Mouse (Mus musculus): Measurements from ENCODE around the gene Stx7. TPM values are rescaled to one million over a fixed set of nuclear protein-coding genes. Genes with fewer than 3 reads are reported as not detected.

The Stx7 gene
- total and polyA plus RNA-seq, 3 experiments = 36.1 to 37.7 TPM; not detected in 1

GRCm38 (mm10) chr10:24167978-24168583, 19.0 kb downstream of the Stx7 start:
- Histone ChIP-seq H3K4me1 (ENCODE audit: control insufficient read depth in 1 of 2, insufficient read depth in 2 of 2, low read length in 2 of 2) (peaks cover 25 to 28% of the 10 kb centered on the region in 2 experiments), H3K79me2 (ENCODE audit: control insufficient read depth, insufficient read depth, low read length, poor library complexity) (no peaks in the 10 kb centered on the region), H3K9ac (ENCODE audit: control insufficient read depth, low read depth, low read length, poor library complexity, severe bottlenecking) (no peak overlapping the region), H3K27ac (ENCODE audit: control insufficient read depth, low read depth, low read length) (no peak overlapping the region; the same call in 1 of the 2 replicates), H3K36me3 (ENCODE audit: control insufficient read depth in 1 of 2, insufficient read depth in 2 of 2, low read length in 2 of 2) (peaks cover 0 to 29% of the 10 kb centered on the region in 2 experiments; a peak in 2 of 4 replicates), H3K9me3 (replicated peaks; ENCODE audit: insufficient read depth, low read length) (no peaks in the 10 kb centered on the region), H3K4me3 (ENCODE audit: control insufficient read depth in 1 of 2, insufficient read depth in 1 of 2, low read depth in 2 of 2, low read length in 2 of 2) (no peak overlapping the region), H3K27me3 (ENCODE audit: control insufficient read depth in 1 of 2, insufficient read depth in 2 of 2, low read length in 2 of 2) (no peaks in the 10 kb centered on the region)
- peak; percentile 66 for DNase-seq (ENCODE audit: low read depth, low spot score)
- TF ChIP-seq CHD2 (IDR thresholded peaks at IDR 0.05; ENCODE audit: low read length) (no peak), MXI1 (IDR thresholded peaks at IDR 0.05; ENCODE audit: low read depth, low read length) (0 out of 2 replicates have a peak, but pooled peaks have one; percentile 40), RAD21 (IDR thresholded peaks at IDR 0.05; ENCODE audit: low read depth, low read length) (no peak), USF1 (IDR thresholded peaks at IDR 0.05; ENCODE audit: low read depth, low read length) (no peak), GABPA (IDR thresholded peaks at IDR 0.05; ENCODE audit: low read depth, low read length) (no peak), TCF12 (IDR thresholded peaks at IDR 0.05; ENCODE audit: low read depth, low read length) (peak; percentile 89), MYB (IDR thresholded peaks at IDR 0.05; ENCODE audit: low read depth, low read length) (no peak), HCFC1 (IDR thresholded peaks at IDR 0.05; ENCODE audit: low read depth, low read length) (no peak), MAX (IDR thresholded peaks at IDR 0.05; ENCODE audit: low read length) (no peak; the same call in 1 of the 2 replicates), JUND (IDR thresholded peaks at IDR 0.05; ENCODE audit: low read depth, low read length) (no peak), POLR2AphosphoS2 (IDR thresholded peaks at IDR 0.05; ENCODE audit: low read length) (no peak), NRF1 (IDR thresholded peaks at IDR 0.05; ENCODE audit: insufficient read depth, low read depth, low read length, poor library complexity, severe bottlenecking) (no peak), TBP (IDR thresholded peaks at IDR 0.05; ENCODE audit: low read depth, low read length) (no peak), SMC3 (IDR thresholded peaks at IDR 0.05; ENCODE audit: low read depth, low read length) (no peak), USF2 (IDR thresholded peaks at IDR 0.05; ENCODE audit: borderline replicate concordance in 1 of 2, insufficient read depth in 1 of 2, low read depth in 1 of 2, low read length in 2 of 2) (no peak), NELFE (IDR thresholded peaks at IDR 0.05; ENCODE audit: low read depth, low read length) (no peak), SIN3A (IDR thresholded peaks at IDR 0.05; ENCODE audit: low read length) (peak; percentile 30; the same call in 1 of the 2 replicates), ZMIZ1 (IDR thresholded peaks at IDR 0.05; ENCODE audit: low read depth, low read length) (no peak), ETS1 (IDR thresholded peaks at IDR 0.05; ENCODE audit: low read depth, low read length) (peak; percentile 65), MYC (IDR thresholded peaks at IDR 0.05; ENCODE audit: low read depth, low read length) (no peak), CTCF (IDR thresholded peaks at IDR 0.05 in 2 of 3, conservative IDR thresholded peaks at IDR 0.05 in 1 of 3; ENCODE audit: control insufficient read depth in 1 of 3, insufficient read depth in 1 of 3, low read depth in 2 of 3, low read length in 3 of 3, poor library complexity in 1 of 3, severe bottlenecking in 1 of 3) (no peak), TAL1 (IDR thresholded peaks at IDR 0.05; ENCODE audit: low read length) (peak; percentile 84), UBTF (IDR thresholded peaks at IDR 0.05; ENCODE audit: borderline replicate concordance, insufficient read depth, low read depth, low read length) (no peak), EP300 (IDR thresholded peaks at IDR 0.05; ENCODE audit: low read depth in 1 of 2, low read length in 2 of 2) (peak; percentile 79 to 83), GATA1 (IDR thresholded peaks at IDR 0.05; ENCODE audit: low read depth, low read length) (peak; percentile 87), MAZ (IDR thresholded peaks at IDR 0.05; ENCODE audit: low read depth, low read length) (no peak), ZC3H11A (IDR thresholded peaks at IDR 0.05; ENCODE audit: low read depth, low read length) (no peak), CHD1 (IDR thresholded peaks at IDR 0.05; ENCODE audit: low read depth, low read length) (no peak), RCOR1 (IDR thresholded peaks at IDR 0.05; ENCODE audit: low read depth, low read length) (no peak), KAT2A (conservative IDR thresholded peaks at IDR 0.05; ENCODE audit: low read depth, low read length) (no peak), E2F4 (IDR thresholded peaks at IDR 0.05; ENCODE audit: borderline replicate concordance, low read depth, low read length) (no peak), BHLHE40 (IDR thresholded peaks at IDR 0.05; ENCODE audit: borderline replicate concordance, low read depth, low read length) (peak; percentile 36; the same call in 1 of the 2 replicates), POLR2AphosphoS5 (IDR thresholded peaks at IDR 0.05; ENCODE audit: borderline replicate concordance, low read depth, low read length) (no peak), MEF2A (IDR thresholded peaks at IDR 0.05; ENCODE audit: extremely low read depth, insufficient replicate concordance, low read depth, low read length, poor library complexity, severe bottlenecking) (no peak), ELF1 (IDR thresholded peaks at IDR 0.05; ENCODE audit: low read depth, low read length) (no peak), POLR2A (IDR thresholded peaks at IDR 0.05; ENCODE audit: control insufficient read depth in 1 of 2, insufficient read depth in 1 of 2, low read depth in 1 of 2, low read length in 2 of 2, poor library complexity in 1 of 2) (no peak), ZNF384 (IDR thresholded peaks at IDR 0.05; ENCODE audit: low read depth, low read length) (no peak)
